Mouse (Mus musculus) thymus, postnatal 14 days (tissue): Measurements from ENCODE around the gene Lrrc56.
A peak's percentile ranks its signal among the peaks of the same experiment; 100 is the strongest.

Experiments used
- DNase-seq: peaks from one replicate; pipeline ENCODE4 v3.0.0; 2021

Gene Lrrc56

DNA sequence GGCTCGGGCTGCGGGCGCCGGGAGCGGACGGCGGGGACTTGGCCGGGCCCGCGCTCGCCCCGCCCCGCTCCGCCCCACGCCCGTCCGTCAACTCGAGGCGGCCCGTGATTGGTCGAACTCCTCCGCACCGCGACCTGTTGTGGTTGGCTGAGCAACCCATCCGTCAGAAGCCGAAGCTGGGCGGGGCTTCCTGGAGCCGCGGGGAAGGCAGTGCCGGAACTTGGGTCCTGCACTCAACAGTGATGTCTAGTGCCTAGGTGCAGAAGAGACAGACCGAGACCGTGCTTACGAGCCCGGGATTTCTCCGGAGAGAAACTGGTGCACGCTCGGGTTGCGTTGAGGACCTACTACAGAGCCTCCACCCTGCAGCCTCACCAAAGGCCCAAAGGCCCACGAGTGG is at the start of gene Lrrc56, which contains the start of gene Hras:
TSS of gene Lrrc56 (plus strand) at position 210 of the 400 bp plus-strand sequence.
TSS of gene Hras (minus strand) at position 58 of the 400 bp plus-strand sequence.
- peak; percentile 99 for DNase-seq

- DNase-seq = no peak
These were observed 49.3 kb upstream of the Lrrc56 start for GRCm38 (mm10) chr7:141144650-141145049.

- no peak for DNase-seq
These were observed 48.6 kb upstream of the Lrrc56 start for GRCm38 (mm10) chr7:141145403-141145802.

GRCm38 (mm10) chr7:141146043-141146595 is 47.8 kb upstream of the Lrrc56 start:
- DNase-seq = no peak

- no peak for DNase-seq
These were observed 46.9 kb upstream of the Lrrc56 start for GRCm38 (mm10) chr7:141147044-141147443.

DNA sequence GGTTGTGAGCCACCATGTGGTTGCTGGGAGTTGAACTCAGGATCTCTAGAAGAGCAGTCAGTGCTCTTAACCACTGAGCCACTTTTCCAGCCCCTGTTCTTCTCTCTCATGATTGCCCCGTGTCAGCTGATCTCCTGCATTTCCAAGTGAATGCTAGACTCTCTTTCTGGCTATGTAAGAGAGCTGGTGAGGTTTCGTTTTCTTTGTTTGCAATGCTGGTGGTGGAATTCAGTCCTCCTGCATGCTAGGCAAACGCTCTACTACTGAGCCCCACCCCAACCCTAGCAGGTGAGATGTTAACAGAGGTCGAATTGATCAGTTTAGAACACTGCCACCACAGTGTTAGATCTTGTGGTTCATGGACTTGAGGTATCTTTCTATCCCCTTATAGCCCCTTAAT is 45.3 kb upstream of the Lrrc56 start:
- no peak for DNase-seq

- DNase-seq = no peak
These were observed 38.6 kb upstream of the Lrrc56 start for GRCm38 (mm10) chr7:141155362-141155761.

GRCm38 (mm10) chr7:141164397-141164796 is 29.6 kb upstream of the Lrrc56 start:
- no peak for DNase-seq

GRCm38 (mm10) chr7:141164850-141165249 is 29.1 kb upstream of the Lrrc56 start:
- DNase-seq = no peak

DNA sequence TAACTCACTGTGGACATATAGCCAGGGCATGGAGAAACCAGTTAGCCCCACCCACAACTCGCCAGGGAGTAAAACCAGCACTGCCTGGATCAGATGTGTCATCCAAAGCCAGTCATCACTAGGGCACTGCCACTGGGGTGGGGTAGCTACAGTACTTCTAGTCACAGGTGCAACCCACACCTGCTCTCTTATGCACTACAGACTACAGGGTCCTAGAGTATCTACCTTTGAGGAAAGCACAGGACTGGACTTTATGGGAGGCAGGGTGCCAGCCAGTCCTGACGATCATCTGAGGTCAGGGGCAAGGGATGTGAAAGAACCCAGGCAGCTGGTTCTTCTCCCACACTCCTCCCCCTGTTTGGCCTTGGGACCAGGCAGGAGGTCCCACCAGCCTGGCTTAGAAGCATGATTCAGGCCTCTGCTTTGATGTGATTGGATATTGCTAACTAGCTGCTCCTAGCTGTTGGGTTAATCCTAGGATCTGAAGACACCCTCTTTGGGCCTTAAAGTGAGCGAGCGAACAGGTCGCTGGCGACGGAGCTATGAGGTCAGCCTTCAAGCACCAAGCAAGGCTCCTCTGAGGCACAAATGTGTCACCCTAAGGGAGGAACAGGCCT is 25.9 kb upstream of the Lrrc56 start:
- DNase-seq = no peak

DNA sequence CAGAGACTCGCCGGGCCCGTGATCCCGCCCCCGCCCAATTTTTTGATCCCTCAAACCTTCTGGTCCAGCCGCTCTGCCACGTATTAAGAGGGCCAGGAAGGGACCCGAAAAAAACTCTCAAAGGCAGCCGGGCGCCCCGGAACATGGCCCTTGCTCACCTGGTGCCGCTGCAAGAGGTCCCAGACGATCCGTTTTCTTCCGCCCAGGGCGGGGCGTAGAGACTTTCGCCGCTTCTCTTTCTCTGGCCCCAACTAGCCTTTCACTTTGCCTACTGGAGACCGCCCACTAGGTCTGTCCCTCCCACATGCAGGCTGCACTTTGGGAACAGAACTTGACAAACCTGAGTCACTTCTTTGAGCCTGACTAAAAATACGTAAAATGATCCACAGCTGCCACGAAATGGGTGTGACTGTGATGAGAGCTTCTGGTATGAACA is 25.4 kb upstream of the Lrrc56 start:
- peak; percentile 56 for DNase-seq

- DNase-seq = no peak
These were observed 24.7 kb upstream of the Lrrc56 start for GRCm38 (mm10) chr7:141169300-141169699.

DNA sequence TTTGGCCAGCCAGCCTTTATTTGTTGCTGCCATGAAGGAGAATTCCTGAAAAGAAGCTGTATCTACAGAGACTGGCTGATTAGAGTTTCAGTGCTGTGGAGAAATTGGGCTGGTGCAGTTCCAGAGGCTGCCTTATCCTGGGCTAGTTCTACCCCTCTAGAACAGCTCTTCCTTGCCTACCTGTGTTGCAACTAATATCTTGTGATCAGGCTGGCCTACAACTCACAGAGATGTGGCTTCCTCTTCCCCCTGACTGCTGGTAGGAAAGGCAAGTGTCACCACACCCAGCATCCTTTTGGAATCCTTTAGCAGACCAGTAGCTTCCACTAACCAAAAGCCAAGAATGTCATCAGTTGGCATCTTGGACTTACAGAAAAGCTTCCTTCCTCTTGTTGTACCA is 24.1 kb upstream of the Lrrc56 start:
- DNase-seq = no peak

DNA sequence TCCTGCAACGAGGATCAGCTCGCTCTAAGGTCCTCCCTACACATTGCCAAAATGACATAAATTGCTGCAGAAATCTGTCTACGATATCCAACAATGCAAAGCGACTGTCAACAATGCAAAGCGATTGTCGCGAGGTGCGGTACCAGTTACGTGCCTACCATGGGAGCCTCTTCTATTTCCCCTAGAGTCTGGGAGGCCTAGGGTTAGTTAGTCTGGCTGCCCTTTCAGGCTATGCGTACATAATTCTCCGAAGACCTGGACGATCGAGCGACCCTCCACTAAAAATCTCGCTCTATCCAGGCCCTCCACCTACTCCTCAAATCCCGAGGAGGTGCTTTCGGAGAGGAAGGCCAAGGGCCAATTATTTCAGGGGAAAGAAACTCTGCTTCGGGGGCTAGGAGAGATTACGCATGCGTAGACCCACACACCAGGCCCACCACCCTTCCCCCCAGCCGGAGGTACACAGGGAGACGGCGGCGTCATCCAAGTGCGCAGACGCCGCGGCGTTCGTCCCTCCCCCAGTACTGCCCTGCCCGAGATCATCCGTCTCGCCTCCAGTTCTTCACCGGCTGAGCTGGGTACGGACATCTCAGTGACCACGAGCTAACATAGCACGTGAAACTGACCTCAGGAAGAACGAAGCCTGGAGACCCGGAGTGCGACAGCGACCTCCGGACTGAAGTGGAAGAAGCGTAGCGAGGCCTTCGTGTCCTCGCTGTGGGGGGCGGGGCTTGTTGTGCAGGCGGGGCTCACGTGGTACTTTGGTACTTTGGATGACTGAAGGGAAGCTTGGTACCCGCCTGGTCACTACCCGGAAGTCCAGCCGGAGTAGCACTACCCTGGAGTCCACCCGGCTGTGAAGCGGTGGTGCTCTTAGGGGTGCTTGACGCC is 21.6 kb upstream of the Lrrc56 start, which contains the start of gene Rnh1:
TSS of gene Rnh1 (minus strand) at position 742 of the 891 bp plus-strand sequence.
- peak; percentile 94 for DNase-seq

DNA sequence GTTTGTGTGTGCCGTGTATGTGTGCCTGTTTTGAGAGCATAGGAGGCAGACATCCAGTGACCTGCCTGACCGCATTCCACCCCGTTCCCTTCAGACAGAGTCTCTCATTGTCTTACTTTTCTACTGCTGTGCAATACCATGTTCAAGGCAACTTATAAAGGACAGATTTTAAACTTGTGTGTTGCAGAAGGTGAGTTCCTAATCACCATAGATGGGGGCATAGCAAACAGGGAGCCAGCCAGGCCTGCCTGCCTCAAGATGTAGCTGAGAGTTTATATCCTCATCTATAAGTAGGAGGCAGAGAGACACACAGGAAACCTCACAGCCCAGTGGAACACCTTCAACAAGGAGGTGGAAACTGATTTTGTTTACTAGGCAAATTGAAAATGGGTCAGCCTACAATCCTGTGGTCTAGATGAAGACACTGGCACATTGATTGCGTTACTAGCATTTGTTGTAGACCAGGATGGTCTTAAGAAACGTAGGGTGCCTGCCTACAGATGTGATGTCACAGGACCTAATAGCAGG is 20.6 kb upstream of the Lrrc56 start:
- DNase-seq = no peak

GRCm38 (mm10) chr7:141175068-141175467 is 18.9 kb upstream of the Lrrc56 start:
- no peak for DNase-seq

- peak; percentile 88 for DNase-seq
These were observed 17.8 kb upstream of the Lrrc56 start for GRCm38 (mm10) chr7:141176173-141176572.

DNA sequence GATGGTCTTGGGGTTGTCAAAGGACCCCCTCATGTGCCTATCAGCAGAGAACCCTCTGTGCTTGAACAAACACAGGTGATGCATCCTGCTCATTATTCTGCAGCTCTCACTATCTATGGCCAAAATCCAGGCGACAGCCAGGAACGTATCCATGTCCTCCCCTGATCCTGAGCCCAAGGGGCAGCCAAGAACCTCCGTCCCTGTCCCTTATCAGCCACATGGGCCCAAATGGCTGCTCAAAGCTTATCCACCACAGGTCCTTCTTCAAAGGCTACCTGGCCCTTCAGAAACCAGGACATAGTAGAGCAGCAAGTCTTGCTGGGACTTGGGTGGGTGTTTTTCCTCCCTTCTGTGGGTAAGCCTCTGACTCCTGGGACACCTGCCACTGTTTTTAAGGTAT is 5.8 kb upstream of the Lrrc56 start:
- DNase-seq = no peak

GRCm38 (mm10) chr7:141188733-141189132 is 5.2 kb upstream of the Lrrc56 start:
- no peak for DNase-seq

- DNase-seq = no peak
These were observed 3.7 kb upstream of the Lrrc56 start for GRCm38 (mm10) chr7:141190220-141190619.

GRCm38 (mm10) chr7:141191036-141191435 is 2.9 kb upstream of the Lrrc56 start:
- DNase-seq = no peak

GRCm38 (mm10) chr7:141191796-141192685 is 1.9 kb upstream of the Lrrc56 start:
- no peak for DNase-seq
